Mouse (Mus musculus) midbrain, embryonic 13.5 days (tissue): Measurements from ENCODE around the gene Nfia. TPM values are rescaled to one million over a fixed set of nuclear protein-coding genes. Genes with fewer than 3 reads are reported as not detected.

ENCODE experiments used
- ATAC-seq: fragments of 200-750 bp; cut with Nextera tagmentation; 2 replicates; pipeline ENCODE4 v1.8.0; 2017; ENCODE audit warnings: mild to moderate bottlenecking, moderate TSS enrichment, moderate library complexity
- H3K27ac ChIP-seq: fragments of 300-500 bp; sonication (generic); 2 replicates; pipeline ENCODE4 v1.5.1; 2015; ENCODE audit warnings: inconsistent platforms, mild to moderate bottlenecking, moderate library complexity
- H3K27me3 ChIP-seq: fragments of 300-500 bp; sonication (generic); 2 replicates; pipeline ENCODE4 v1.6.1; 2015; ENCODE audit warnings: mild to moderate bottlenecking, inconsistent platforms
- H3K36me3 ChIP-seq: fragments of 300-500 bp; sonication (generic); 2 replicates; pipeline ENCODE4 v1.6.1; 2015; ENCODE audit warnings: mild to moderate bottlenecking, inconsistent platforms
- H3K4me1 ChIP-seq: fragments of 300-500 bp; sonication (generic); replicated peaks from 2 replicates; pipeline ENCODE4 v1.6.1; 2015; ENCODE audit warnings: inconsistent platforms
- H3K4me2 ChIP-seq: fragments of 300-500 bp; sonication (generic); replicated peaks from 2 replicates; pipeline ENCODE4 v1.6.1; 2015; ENCODE audit warnings: moderate library complexity, mild to moderate bottlenecking, inconsistent platforms
- H3K4me3 ChIP-seq: fragments of 300-500 bp; sonication (generic); replicated peaks from 2 replicates; pipeline ENCODE4 v1.5.1; 2015; ENCODE audit warnings: mild to moderate bottlenecking, inconsistent platforms
- H3K9ac ChIP-seq: fragments of 300-500 bp; sonication (generic); replicated peaks from 2 replicates; pipeline ENCODE4 v1.6.1; 2015; ENCODE audit warnings: mild to moderate bottlenecking, inconsistent platforms
- H3K9me3 ChIP-seq: fragments of 300-500 bp; sonication (generic); 2 replicates; pipeline ENCODE4 v1.6.1; 2016; ENCODE audit warnings: mild to moderate bottlenecking, inconsistent platforms
- whole genome bisulfite sequencing: fragments of 180-500 bp; shearing (Covaris S2); methylation state at CpG from one replicate; pipeline ENCODE4 v1.1.7; 2015; 5-methylcytosine and 5-hydroxymethylcytosine counted together
- polyA plus RNA-seq: library from polyadenylated mRNA; unstranded; fragments of >200 nt; fragmentation: Nextera tagmentation; extraction: Ambion mirVana; gene quantifications from 2 replicates; pipeline ENCODE4 v1.2.1, GENCODE M21; 2015

Gene Nfia
- polyA plus RNA-seq, 1 experiment from 2014 or later = 36.2 TPM

DNA sequence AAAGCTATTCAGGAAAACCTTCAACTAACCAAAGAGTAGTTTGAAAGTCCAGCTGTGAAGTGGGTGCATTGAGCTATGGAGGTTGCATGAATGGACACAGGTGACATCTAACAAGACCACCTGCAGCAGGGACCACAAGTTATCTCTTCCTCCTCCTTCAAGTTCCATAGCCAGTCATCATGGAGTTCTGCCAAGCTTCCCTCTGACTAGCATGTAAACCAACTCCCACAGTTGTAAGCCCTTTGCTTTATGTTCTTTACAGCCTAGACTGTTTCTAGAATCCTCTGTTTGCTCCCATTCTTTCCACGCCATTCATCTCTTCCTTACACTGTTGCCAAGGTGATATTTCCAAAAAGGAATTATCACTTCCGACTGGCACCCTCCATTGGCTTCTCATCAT lies 141.8 kb downstream of the Nfia start:
- Histone ChIP-seq H3K9me3 (no peaks in the 10 kb centered on the region), H3K4me2 (no peak overlapping the region), H3K27ac (no peak overlapping the region), H3K9ac (no peak overlapping the region), H3K4me3 (no peak overlapping the region), H3K27me3 (no peaks in the 10 kb centered on the region), H3K36me3 (no peaks in the 10 kb centered on the region), H3K4me1 (peaks cover 37% of the 10 kb centered on the region)
- no peak for ATAC-seq
- whole genome bisulfite sequencing = 72% methylated on average over 2 of the region's 2 CpGs

DNA sequence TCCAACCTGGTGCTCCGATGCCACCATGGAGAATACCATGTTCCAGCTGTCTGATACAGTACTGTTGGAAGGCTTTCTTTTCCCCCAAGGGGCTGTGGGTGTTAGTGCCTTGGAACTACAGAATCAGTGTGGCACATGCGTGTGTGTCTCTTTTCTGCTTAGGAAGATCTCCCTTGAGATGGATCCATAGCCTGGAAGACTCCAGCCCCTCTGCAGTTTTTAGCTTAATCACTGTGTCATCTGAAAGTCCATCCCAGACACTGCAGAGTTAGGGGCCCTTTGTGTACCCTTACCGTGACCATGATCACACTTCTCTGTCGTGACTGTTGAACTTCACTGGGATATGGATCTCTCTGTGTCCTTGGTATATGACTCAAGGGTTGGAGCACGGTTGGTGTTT lies 142.2 kb downstream of the Nfia start:
- no peak overlapping the region for H3K27ac ChIP-seq
- no peaks in the 10 kb centered on the region for H3K36me3 ChIP-seq
- 92% methylated on average over 5 of the region's 5 CpGs for WGBS
- H3K4me1 ChIP-seq = peaks cover 37% of the 10 kb centered on the region
- no peak overlapping the region for H3K9ac ChIP-seq
- H3K27me3 ChIP-seq = no peaks in the 10 kb centered on the region
- no peaks in the 10 kb centered on the region for H3K9me3 ChIP-seq
- no peak for ATAC-seq
- H3K4me2 ChIP-seq = no peak overlapping the region
- H3K4me3 ChIP-seq = no peak overlapping the region

DNA sequence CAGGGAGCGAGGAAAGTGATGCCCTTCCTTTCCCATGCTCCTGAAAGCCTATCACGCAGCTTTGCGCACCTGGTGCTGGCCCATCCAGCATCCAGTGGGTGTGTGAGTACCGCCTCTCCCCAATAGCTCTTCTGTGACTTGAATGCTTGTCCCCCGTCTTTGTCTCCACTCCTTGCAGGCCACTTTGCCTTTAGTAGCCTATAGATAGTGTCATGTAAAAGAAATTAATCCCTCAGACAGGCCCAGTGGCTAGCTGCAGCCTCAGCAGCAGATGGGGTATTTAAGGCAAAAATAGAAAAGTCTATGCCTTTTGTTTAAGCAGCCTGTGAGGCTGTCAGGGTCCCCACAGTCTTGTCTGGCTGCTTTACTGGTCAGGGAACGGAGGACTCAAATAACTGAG lies 145.0 kb downstream of the Nfia start:
- H3K9ac ChIP-seq = no peak overlapping the region
- peaks cover 32% of the 10 kb centered on the region for H3K4me1 ChIP-seq
- ATAC-seq = peak; percentile 71
- no peak overlapping the region for H3K4me3 ChIP-seq
- H3K27ac ChIP-seq = peak overlapping the region; percentile 54
- H3K27me3 ChIP-seq = no peaks in the 10 kb centered on the region
- no peak overlapping the region for H3K4me2 ChIP-seq
- no peaks in the 10 kb centered on the region for H3K36me3 ChIP-seq
- no peaks in the 10 kb centered on the region for H3K9me3 ChIP-seq
- 26% methylated on average over 6 of the region's 6 CpGs for WGBS

DNA sequence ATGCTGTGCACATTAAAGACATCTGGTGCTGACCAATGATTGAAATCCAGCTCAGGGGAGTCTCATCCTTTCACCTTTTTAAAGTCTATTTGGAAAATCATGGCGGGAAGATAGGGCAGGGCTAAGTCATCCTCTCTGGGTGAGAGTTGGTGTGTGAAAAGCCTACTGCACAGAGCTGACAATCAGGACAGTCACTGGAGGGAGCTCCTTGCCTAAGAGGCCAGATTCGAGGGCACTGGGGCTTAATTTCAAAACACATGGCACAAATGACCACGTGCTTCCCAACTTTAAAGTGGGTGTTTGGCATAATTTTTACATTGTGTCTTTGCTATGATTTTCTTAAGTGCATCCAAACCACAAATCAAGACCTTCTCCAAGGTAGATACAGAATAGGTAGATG lies 146.1 kb downstream of the Nfia start:
- H3K4me2 ChIP-seq = no peak overlapping the region
- ATAC-seq = no peak
- no peaks in the 10 kb centered on the region for H3K9me3 ChIP-seq
- no peaks in the 10 kb centered on the region for H3K36me3 ChIP-seq
- no peaks in the 10 kb centered on the region for H3K27me3 ChIP-seq
- H3K27ac ChIP-seq = no peak overlapping the region
- peaks cover 29% of the 10 kb centered on the region for H3K4me1 ChIP-seq
- WGBS = 62% methylated on average over 3 of the region's 3 CpGs
- H3K9ac ChIP-seq = no peak overlapping the region
- no peak overlapping the region for H3K4me3 ChIP-seq

DNA sequence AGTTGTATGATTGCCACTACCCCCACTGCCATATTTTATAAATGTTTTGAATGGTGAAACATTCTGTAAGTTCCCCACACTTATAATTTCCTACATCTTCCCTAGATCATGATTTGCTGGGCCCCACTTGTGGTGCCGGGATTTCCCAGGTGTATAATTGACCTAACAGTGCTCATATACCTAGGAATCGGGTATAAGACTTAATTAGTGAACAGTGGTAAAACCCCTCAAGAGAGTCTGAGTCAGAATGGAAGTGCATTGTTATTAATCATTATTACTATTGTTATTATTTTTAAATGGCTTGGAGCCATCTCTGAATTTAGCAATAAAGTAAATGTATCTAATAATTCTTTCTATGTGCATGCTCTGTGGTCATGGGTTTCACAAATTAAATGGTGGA lies 147.2 kb downstream of the Nfia start:
- H3K9me3 ChIP-seq = no peaks in the 10 kb centered on the region
- no peaks in the 10 kb centered on the region for H3K27me3 ChIP-seq
- no peaks in the 10 kb centered on the region for H3K36me3 ChIP-seq
- H3K4me3 ChIP-seq = no peak overlapping the region
- 78% methylated on average over 2 of the region's 2 CpGs for WGBS
- ATAC-seq = no peak
- no peak overlapping the region for H3K9ac ChIP-seq
- H3K4me2 ChIP-seq = no peak overlapping the region
- H3K27ac ChIP-seq = no peak overlapping the region
- peaks cover 30% of the 10 kb centered on the region for H3K4me1 ChIP-seq

DNA sequence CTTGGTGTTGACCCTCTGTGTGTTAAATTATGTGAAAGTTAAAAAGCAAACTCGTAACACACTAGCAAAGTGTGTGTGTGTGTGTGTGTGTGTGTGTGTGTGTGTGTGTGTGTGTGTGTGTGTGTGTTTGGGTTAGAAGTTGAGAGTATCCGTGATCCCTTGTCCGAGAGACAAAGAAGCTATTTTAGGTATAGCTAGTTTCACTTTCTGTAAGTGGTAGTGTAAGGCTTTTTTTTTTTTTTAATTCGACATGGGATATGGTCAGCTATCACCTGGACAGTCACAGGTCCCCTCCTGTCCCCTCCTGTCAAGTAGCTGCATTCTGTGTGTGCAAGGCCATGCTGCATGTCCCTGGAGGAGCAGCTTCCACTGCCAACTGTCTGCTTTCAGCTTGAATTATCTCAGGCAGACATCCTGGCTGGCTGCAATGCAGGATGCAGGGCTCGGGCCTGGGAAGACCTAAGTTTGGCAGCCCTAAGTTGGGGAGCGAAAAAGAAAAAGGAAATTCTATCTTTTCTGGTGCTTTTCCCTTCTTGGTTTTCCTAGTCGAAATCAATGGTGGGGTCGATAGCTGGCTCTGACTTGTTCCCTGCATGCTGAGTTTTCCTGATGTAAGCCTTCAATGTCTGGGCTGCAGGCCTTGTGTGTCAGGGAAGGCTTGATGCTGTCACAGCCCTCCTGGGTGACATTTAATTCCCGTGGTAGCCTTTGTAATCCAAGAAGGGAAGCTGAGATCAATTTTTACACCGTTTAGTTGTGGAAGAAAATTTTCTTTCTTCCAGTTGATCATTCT lies 147.9 kb downstream of the Nfia start:
- Histone ChIP-seq H3K27me3 (no peaks in the 10 kb centered on the region), H3K27ac (peak overlapping the region; percentile 73; the same call in 1 of the 2 replicates), H3K9ac (peak overlapping the region; percentile 12; the same call in 1 of the 2 replicates), H3K9me3 (no peaks in the 10 kb centered on the region), H3K36me3 (no peaks in the 10 kb centered on the region), H3K4me3 (no peak overlapping the region), H3K4me2 (no peak overlapping the region), H3K4me1 (peaks cover 38% of the 10 kb centered on the region)
- WGBS = 49% methylated on average over 9 of the region's 10 CpGs
- ATAC-seq = no peak

DNA sequence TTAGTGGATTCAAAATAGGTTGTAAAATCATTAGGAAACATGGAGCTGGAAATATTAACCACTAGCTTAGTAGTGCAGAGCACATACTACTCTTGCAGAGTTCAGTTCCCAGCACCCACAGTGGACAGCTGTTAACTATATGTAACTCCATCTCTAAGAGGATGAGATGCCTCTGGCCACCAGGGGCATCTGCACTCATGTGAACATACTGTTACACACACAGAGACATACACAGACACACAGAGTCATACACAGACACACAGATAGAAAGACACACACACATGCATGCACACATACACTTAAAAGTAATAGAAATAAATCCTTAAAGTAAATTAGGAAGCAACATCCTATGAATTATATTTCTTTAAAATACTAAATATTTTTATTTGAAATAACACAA lies 149.1 kb downstream of the Nfia start:
- H3K9me3 ChIP-seq = no peaks in the 10 kb centered on the region
- peaks cover 46% of the 10 kb centered on the region for H3K4me1 ChIP-seq
- H3K9ac ChIP-seq = no peak overlapping the region
- no peak overlapping the region for H3K27ac ChIP-seq
- no peak for ATAC-seq
- no peak overlapping the region for H3K4me2 ChIP-seq
- H3K4me3 ChIP-seq = no peak overlapping the region
- H3K27me3 ChIP-seq = no peaks in the 10 kb centered on the region
- no peaks in the 10 kb centered on the region for H3K36me3 ChIP-seq

DNA sequence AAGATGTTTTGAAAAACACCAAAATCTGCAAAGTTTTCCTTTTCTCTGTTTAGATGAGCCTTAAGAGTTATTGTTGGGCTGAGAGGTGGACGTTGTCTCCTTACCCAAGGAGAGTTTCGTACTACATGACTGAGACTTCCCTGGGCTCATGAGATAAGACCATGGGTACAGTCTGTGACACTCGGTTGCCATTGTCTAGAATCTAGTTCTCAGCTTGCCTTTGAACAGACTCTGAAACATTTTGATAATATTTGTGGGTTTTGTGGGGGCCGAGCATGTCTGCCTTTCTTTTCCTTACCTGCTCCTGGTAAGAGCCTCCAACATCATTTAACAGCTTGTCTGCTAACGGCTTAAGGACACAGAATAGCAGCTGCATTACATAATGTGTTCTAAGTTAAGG lies 150.7 kb downstream of the Nfia start:
- WGBS = 90% methylated on average over 5 of the region's 5 CpGs
- H3K9me3 ChIP-seq = no peaks in the 10 kb centered on the region
- no peak overlapping the region for H3K9ac ChIP-seq
- no peak overlapping the region for H3K4me2 ChIP-seq
- H3K27me3 ChIP-seq = no peaks in the 10 kb centered on the region
- no peak overlapping the region for H3K27ac ChIP-seq
- H3K4me1 ChIP-seq = peaks cover 38% of the 10 kb centered on the region
- H3K36me3 ChIP-seq = no peaks in the 10 kb centered on the region
- no peak for ATAC-seq
- H3K4me3 ChIP-seq = no peak overlapping the region

DNA sequence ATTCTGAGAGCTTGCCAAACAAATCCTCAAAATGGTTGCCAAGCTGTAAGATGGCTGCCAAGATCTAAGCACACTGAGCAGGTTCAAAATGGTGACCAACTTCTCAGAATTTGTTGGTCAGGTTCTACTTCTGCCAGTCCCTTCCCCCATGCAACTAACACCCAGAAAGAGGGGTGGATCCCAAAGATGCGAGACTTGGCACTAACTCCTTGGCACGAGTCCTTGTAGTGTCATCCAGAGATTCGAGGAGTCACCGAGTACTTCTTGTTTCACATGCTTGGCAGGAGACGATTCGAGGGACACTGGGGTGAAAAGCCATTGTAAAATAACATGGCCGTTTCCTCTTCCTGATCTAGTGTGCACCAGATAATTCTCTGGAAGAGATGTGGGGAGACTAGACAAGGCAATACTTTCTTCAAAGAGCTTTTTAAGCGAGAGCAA lies 151.4 kb downstream of the Nfia start:
- WGBS = 74% methylated on average over 8 of the region's 8 CpGs
- peak; percentile 49; the same call in 1 of the 2 replicates for ATAC-seq
- Histone ChIP-seq H3K9ac (no peak overlapping the region), H3K27me3 (no peaks in the 10 kb centered on the region), H3K4me1 (peaks cover 36% of the 10 kb centered on the region), H3K4me2 (no peak overlapping the region), H3K4me3 (no peak overlapping the region), H3K9me3 (no peaks in the 10 kb centered on the region), H3K27ac (no peak overlapping the region), H3K36me3 (no peaks in the 10 kb centered on the region)

DNA sequence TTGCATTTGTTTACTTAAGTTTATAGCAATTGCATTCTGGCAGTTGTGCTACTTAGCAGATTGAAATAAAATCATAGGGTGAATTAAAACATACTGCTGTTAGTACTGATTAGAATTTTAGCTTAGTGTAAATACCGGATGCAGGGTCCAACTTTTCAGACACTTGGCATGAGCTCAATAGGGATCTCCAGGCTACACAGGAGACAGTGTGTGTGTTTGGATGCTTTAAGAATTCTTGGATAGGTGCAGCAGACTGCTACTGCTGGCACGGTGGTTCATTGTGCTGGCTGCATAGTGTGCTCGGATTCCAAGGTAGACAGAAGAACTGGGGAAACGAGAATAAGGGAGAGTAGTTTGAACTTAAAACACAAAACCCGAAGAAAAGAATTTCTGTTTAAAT lies 151.9 kb downstream of the Nfia start:
- 62% methylated on average over 5 of the region's 5 CpGs for WGBS

DNA sequence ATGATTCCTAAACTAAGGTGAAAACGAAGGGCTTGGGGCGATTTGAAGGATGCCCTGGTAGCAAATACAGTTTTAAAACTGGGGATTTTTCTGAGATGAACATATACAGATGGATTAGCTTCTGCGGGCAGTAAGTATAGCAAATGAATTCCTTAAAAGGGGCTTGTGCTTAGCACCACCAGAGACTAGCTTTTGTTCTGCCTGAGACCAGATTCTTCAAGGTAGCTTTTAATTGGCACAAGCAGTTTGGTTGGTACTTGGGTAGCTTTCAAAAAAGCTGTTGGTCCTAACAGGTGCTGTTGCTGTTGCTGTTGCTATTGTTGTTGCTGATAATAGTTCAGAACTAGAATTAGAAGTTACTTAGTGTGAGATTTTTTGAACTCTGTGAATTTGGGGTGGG lies 152.3 kb downstream of the Nfia start:
- no peak overlapping the region for H3K9ac ChIP-seq
- H3K27me3 ChIP-seq = no peaks in the 10 kb centered on the region
- no peaks in the 10 kb centered on the region for H3K9me3 ChIP-seq
- no peak for ATAC-seq
- 68% methylated on average over 3 of the region's 3 CpGs for WGBS
- H3K27ac ChIP-seq = 0 out of 2 replicates have a peak overlapping the region, but pooled peaks have one; percentile 30
- no peaks in the 10 kb centered on the region for H3K36me3 ChIP-seq
- no peak overlapping the region for H3K4me3 ChIP-seq
- no peak overlapping the region for H3K4me2 ChIP-seq
- H3K4me1 ChIP-seq = peaks cover 36% of the 10 kb centered on the region

More for the DNA sequence above, 151.9 kb downstream of the Nfia start:
- Histone ChIP-seq H3K36me3 (no peaks in the 10 kb centered on the region), H3K9me3 (no peaks in the 10 kb centered on the region), H3K27ac (0 out of 2 replicates have a peak overlapping the region, but pooled peaks have one; percentile 30), H3K4me1 (peaks cover 36% of the 10 kb centered on the region), H3K9ac (no peak overlapping the region), H3K4me3 (no peak overlapping the region), H3K27me3 (no peaks in the 10 kb centered on the region), H3K4me2 (no peak overlapping the region)
- no peak for ATAC-seq

DNA sequence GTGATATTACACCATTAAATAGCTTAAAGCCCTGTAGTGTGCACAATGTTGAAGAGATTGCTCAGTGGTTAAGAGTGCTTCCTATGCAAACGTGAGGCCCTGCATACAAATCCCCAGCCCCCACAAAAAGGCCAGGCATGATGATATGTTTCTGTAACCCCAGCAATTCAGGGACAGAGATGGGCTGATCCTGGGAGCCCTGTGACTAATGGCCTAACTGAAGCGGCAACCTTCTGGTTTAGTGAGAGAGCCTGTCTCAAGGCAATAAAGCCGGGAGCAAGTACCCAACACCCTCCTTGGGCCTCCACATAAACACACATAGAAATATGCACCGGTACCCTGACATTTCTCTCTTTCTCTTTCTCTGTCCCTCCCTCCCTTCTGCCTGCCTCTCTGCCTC lies 153.1 kb downstream of the Nfia start:
- WGBS = 60% methylated on average over 4 of the region's 4 CpGs

More for the DNA sequence above, 153.1 kb downstream of the Nfia start:
- H3K27me3 ChIP-seq = no peaks in the 10 kb centered on the region
- H3K4me1 ChIP-seq = peaks cover 32% of the 10 kb centered on the region
- ATAC-seq = no peak
- H3K9me3 ChIP-seq = no peaks in the 10 kb centered on the region
- H3K4me3 ChIP-seq = no peak overlapping the region
- no peak overlapping the region for H3K9ac ChIP-seq
- no peak overlapping the region for H3K4me2 ChIP-seq
- no peaks in the 10 kb centered on the region for H3K36me3 ChIP-seq
- peak overlapping the region; percentile 14 for H3K27ac ChIP-seq
